Mouse (Mus musculus) adrenal gland, postnatal 36 days (tissue): ENCODE measurements at regions not wholly inside any gene's neighbourhood (a gene's known extent, or its start where the extent isn't known, plus 50 kb on each side); places are given as distances from the start of the nearest gene placed in this dataset.

Source experiments
- DNase-seq, 2 experiments: peaks; one replicate each; pipeline ENCODE4 v3.0.0; 2021; ENCODE audit warnings: mixed read lengths in 1 of 2

DNA sequence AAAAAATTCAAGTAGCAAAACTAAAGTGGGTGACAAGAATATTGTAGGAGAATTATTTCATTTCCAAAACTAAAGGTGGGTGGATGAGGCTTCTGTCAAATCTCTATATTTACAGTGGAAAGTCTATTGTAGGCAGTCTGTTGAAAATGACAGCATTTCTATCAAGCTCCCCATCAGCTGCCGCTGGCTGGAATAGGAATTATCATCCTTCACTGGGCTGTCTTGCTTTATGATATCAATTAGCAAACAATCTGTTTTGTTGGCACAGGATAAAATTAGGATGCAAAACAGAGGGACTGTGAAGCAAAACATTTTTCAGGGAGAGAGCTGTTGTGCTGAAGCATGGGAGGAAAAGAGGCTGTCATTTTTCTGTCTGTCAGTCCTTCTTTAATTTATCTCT, 1249.0 kb downstream of the Hace1 start:
- no peak for DNase-seq

DNA sequence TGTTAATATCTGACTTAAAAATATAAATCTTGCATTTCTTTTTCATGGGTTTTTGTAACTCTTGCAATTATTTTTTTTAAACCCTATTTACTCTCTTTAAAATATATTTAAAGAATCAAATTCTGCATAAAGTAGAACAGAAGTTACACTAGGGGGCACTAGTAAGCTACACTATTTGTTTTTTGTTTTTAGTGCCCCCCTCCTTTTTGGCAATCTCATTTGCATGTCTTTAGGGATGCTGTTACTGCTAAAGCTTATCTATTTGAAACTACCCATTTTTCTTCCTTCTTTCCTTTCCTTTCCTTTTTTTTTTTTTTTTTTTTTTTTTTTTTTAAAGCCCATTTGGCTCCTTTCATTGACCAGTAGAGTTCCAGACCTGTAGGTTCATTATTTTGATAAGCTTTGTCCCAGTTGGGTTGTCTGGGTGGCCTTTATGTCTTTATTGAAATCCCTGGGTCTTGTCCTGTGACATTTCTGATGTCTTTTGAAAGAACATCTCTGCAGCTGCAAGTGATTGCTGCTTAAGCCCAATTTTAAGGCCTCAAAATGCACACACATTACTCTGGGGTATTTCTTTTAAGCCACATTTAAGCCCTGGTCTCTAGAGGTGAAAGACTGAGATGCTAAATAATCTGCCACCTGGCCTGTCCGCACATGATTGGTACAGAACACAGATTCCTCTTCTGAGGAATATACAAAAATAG, 1249.6 kb downstream of the Hace1 start:
- DNase-seq = no peak

DNA sequence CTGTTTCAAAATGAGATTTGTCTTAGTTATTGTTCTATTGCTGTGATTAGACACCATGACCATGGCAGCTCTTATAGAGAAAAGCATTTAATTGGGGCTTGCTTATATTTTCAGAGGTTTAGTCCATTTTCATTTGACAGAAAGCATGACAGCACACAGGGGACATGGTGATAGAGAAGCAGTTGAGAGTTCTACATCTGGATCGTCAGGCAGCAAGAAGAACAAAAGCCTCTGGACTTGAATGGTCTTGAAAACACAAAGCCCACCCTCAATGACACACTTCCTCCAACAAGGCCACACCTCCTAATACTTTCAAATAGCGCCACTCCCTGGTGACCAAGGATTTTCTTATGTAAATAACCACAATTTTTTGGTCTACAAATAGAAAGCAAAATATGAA, 1250.5 kb downstream of the Hace1 start:
- no peak for DNase-seq

DNA sequence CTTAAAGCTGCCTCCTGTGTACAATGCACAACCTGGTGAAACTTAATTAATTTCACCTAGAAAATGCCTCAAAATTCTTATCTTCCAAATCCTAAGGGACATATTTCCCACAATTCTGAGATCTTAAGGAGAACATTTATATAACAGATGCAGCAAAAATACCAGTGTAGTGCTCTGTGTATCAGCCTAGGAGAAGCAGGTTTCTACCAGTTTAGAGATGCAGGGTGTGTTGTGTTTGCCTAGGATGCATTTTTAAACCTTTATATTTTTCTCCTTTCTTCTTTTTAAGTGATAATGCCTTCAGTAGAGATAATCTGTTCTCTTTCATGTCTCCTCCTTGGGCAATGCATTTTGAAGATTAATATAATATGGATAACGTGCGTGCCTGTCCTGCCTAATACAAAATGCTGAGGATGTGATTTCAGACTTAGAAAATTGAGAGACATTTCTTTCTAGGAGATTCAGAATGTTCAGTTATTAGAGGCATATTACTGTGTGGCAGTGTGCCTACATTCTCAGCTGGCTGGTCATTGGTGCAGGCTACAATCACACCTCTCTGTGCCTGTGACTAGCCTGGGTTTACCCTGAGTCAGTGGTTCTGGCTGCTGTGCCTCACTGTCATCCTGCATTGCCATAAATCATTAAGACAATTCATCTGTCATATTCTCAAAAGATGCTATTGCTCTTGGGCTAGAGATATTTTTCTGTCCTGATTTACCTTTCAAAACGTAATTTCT, 1268.1 kb downstream of the Hace1 start:
- DNase-seq = no peak
